Mouse (Mus musculus): ENCODE results near the gene Nt5c3b.

Gene Nt5c3b

DNA sequence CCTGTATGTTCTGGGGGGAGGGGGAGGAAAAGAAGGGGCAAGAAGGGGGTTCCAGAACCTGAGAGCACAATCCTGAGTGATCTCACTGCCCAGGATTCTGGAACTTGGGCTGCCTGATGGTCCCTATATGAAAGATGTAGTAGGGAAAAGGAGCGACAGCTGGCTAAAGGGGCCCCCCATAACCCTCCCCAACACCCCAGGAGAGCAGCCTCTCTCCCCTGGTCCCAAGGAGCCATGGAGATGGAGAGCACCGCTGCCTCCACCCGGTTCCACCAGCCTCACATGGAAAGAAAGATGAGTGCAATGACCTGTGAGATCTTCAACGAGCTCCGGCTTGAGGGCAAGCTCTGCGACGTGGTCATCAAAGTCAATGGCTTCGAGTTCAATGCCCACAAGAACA, at the start of gene Nt5c3b, which contains the start of gene Klhl10:
Gene Nt5c3b, minus strand, starts transcription at position 12 of the 400 bp plus-strand sequence.
Gene Klhl10, plus strand, starts transcription at position 121 of the 400 bp plus-strand sequence.
- DNase-seq (ENCODE audit: low spot score): no peak

DNA sequence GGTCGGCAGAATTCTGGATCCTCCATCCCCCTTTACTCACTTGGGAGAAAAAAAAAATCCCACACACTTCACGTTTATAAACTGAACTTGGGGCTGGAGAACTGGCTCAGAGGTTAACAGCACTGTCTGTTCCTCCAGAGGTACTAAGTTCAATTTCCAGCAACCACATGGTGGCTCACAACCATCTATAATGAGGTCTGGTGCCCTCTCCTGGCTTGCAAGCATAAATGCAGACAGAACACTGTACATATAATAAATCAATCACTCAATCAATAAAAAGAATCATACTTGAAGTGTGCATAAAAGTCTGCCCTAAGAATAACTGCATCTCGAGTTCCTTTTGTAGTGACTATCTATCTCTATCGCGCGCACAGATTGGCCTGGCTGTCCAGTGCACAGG, 49.3 kb upstream of the Nt5c3b start:
- no peak for DNase-seq (ENCODE audit: low spot score)

DNA sequence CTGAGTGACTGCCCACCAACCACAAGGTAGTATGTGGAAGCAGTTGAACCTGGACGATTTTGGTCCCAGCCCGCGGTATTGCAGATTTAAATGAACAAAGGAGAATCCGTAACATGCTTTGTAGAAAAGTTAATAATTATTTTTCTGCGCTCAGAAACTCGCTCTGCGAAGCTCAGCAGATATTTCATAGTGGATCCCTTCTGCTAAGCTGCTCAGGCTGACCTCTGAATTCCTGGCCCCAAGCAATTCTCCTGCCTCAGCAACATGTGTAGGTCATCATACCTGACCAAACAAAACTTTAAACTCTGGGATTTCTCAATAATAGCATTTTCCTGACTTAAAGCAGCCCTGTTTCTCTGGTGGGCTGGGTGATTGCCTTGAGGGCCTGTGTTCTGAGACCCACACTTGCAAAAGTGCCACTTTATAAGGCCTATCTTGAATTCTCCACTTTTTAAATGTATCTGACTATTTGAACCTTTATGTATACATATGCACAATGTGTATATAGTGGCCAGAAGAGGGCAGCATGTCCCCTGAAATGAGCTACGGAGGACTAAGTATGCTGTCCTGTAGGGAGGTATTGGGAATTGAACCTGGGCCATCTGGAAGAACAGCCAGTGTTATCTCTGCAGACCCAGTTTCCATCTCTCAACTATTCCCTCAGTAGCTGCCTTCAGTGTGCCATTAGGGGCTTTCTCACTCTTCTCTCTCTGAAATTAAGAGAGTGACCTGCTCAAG, 44.4 kb upstream of the Nt5c3b start:
- DNase-seq (ENCODE audit: low spot score): no peak

DNA sequence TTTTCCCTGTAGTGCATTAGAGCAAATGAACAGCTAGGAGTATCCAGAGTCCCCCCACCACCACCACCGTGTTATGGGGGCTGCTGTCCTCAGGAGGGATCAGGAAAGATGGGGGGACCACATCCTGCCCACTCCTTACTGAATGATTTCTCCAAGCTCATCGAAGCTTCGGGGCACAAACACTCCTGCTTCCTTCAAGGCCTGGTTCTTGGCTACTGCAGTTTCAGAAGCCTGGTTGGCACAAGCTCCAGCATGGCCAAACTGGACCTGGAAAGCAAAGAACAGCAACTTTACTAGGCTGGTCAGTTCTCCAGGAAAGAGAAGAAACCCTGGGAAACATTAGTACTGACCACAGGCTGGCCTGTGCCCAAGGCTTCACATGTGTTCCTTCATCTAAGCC, 42.9 kb upstream of the Nt5c3b start:
- DNase-seq (ENCODE audit: low spot score): no peak

DNA sequence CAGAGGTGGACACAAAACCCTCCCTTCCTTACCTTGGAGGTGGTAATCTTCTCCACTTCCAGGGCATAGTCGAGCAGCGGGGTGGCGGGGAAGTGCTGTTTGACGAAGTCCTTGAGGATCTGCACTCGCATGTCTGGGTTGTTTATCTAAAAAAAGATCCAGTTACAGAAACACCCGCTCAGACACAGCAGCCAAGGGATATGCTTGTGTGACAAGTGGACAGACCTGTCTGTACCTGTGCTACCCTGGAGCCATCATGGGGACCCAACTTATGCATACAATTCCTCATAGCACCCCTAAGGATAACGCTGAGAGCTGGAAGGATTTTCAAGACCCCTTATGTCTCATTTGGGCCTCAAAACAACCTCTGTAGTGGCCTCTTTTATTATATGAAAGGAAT, 37.5 kb upstream of the Nt5c3b start:
- no peak for DNase-seq (ENCODE audit: low spot score)

DNA sequence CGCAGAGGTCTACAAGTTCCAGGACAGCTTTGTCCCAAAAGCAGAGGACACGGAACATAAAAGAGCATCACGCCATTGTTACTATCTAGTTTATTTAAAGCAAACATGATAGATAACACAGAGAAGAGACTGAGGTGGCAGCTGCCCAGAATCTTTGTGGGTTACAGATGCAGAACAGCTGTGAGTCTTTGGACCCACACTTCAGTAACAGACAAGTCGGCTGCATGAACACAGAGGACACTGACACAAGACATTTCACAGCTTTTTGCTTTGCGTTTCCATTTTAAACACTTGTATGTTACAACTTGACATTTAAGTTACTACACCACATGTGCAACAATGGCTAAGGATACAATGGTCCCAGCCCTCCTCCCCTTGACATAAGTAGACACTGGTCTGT, 34.7 kb upstream of the Nt5c3b start:
- no peak for DNase-seq (ENCODE audit: low spot score)

DNA sequence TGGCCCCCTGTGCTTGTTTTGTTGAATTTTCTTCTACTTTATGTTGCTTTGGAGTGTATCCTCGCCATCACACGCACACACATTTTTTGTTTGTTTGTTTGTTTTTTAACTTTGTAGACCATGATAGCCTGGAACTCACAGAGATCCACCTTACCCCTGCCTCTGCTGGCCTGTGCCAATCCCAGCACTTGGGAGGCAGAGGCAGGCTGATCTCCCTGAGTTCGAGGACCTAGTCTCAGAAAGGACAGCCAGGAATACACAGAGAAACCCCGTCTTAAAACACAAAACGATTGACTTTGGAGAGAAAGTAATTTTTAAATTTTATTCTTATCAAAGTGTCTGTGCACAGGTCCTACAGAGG, 31.3 kb upstream of the Nt5c3b start:
- DNase-seq (ENCODE audit: low spot score): no peak

DNA sequence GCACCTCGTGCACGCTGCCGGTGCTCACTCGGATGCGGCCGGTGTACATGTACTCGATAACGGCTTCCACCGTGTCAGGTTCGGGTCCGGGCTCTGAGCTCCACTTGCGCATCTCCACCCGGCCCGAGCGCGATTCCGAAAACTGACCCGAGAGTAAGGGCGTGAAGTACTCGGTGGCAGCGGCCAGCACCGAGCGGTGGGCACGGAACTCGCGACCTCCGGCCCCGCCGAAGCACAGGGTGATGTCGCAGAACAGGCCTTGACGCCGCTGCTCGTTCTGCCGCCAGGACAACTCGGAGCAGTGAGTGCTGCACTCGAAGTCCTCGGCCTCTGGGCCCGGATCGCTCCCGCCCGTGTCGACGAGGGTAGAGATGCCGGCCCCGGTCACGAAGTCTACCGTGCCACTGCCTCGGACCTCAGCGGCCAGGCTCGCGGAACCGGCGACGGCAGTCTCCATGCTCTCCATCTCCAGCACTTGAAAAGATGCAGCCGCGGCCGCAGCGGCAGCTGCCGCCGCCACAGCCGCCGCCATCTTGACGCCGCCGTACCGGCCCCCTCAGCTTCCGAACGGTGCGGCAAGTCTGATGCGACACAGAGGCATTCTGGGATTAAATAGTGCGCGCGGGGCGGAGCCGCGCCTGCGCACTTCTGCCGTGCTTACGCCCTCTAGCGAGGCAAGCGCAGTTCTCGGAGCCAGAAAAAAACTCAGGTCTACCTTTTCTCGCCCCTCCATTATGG, 30.8 kb upstream of the Nt5c3b start, which contains the start of gene Klhl11:
Gene Klhl11, minus strand, starts transcription at position 545 of the 738 bp plus-strand sequence.
- DNase-seq (ENCODE audit: low spot score): peak; percentile 84

DNA sequence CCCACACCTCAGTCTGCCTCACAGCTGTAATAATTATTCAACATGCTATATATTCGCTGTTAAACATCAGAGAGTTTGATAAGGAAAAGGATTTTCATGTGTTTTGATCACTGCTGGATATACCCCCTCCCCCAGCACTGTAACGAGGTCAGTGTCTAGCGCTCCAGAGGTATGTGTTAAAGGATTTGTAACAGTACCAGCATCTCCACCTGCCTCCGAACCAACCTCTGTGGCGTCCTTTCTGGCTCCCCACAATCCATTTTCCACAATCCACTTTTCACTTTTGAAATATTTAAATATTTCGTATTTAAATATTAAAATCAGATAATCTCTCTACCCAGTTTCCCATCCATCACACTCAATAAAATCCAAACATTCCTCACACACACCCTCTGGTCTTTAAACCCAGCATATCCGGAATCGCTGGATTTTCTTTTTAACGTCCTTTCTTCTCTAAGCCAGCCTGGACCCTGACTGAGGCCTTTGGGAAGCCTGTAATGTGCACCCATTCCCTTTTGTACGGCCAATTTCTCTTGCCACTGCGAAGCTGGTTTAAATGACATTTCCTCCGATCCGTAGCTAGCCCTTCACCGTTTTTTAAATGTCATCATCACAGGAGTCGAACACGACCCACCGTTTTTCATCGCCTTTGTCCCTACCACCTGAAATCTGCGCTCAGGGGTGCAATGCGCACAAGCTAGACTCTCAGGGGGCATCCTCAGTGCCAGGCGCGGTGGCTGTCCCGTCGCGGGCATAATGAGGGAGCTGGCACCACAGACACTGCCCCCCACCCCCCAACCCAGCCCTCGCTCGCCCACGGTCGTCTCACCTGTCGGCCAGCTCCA, 30.0 kb upstream of the Nt5c3b start:
- DNase-seq (ENCODE audit: low spot score): no peak

DNA sequence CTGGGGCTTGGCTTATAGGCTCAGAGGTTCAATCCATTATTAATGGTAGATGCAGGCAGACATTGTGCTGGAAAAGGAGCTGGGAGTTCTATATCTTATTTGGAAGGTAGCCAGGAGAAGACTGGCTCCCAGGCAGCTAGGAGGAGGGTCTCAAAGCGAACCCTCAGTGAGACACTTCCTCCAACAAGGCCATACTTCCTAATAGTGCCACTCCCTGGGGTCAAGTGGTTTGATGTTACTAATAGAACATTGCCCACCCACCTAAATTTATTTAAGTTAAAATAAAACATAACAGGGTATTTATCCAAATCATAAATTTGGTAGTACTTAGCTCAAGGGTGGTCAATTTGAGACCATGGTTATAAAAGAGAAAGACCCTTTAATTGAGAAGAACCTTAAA, 24.2 kb upstream of the Nt5c3b start:
- DNase-seq (ENCODE audit: low spot score): no peak

DNA sequence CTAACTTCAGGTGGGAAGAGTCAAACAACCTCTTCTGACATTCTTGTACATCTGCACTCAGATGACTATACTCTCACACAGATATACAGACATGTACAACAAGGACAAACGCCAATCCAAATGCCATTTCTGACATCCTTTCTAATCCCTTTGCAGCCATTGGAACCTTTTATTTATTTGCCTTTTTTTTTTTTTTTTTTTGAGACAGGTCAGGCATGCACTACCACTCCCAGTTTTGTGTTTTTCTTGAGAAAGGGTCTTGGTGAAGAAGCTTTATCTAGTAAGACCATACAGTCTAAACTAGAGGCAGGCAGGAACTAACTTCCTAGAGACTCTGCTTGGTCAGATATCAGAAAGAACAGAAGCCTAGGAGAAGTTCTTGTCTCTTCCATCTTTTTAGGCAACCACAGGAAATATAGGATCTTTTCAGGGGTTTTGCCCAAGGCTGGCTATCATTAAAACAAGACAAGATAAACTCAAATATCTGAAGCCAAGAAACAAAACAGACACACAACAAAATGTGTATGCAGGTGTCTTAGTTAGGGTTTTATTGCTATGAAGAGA, 23.7 kb upstream of the Nt5c3b start:
- DNase-seq (ENCODE audit: low spot score): no peak

DNA sequence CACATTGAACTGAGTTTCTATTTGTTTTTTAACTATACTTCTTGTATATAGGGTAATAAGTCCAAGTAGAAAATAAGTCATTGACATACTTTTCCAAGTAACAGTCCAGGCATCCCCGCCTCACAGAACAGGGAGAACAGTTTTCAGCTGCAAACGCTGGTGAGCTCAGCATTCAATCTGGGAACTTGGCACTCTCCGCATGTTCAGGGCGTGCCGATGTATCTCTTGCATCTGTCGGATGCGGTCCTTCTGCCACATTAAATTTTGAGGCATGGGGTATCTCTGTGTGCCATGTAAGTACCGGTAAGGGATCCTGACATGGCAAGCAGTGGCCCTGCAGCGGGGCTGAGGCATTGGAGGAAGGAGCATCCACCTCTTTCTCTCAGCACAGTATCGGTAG, 21.1 kb upstream of the Nt5c3b start:
- DNase-seq (ENCODE audit: low spot score): no peak

DNA sequence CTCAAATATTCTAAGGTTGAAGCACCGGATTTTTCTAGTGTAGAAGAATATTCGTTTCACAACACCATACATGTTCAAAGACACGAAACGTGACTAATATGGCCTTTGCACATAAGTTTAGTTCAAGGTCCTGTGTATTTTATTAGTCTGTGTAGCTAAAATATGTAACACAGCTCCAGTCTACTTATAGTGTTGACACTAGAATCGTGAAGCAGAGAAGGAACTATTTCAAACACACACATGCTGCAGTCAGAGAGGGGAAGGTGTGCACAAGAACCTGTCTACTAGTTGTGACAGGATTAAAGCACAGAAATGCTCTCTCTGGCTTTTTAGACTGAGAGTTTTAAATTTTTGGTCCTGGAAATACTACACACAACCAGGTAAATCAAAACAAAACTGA, 16.1 kb upstream of the Nt5c3b start:
- DNase-seq (ENCODE audit: low spot score): no peak

DNA sequence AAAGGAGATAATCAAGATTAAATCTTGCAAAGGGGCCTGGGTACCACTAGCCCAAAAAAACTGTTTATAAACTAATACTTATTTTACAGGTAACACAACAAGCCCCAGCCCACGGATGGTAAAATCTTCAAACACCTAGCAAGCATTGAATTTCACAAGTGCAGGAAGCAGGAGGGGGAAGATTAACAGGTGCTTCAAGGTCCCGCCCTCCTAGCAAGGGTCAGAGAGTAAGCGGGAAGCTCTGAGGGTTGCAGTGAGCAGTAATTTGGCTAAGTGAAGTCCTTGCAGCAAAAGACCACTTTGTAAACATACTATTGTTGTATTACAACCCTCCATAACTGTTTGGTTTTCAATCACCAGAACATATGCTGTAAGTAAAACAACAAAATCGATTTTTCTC, 15.6 kb upstream of the Nt5c3b start:
- DNase-seq (ENCODE audit: low spot score): no peak

DNA sequence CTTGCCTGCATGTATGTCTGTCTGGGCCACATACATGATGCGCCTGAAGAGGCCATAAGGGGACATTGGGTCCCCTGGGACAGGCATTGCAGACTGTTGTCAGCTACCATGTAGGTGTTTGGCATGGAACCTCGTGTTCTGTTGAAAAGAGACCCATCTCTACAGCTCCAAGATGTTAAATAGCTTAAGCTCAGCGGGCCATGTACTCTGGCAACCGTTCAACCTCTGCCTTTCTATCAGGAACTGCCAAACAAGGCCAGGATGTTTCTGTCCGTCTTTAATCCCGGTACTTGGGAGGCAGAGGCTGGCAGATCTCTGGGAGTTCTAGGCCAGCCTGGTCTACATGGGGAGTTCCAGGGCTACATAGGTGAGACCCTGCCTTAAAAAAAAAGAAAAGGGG, 1.0 kb upstream of the Nt5c3b start:
- DNase-seq (ENCODE audit: low spot score): no peak

DNA sequence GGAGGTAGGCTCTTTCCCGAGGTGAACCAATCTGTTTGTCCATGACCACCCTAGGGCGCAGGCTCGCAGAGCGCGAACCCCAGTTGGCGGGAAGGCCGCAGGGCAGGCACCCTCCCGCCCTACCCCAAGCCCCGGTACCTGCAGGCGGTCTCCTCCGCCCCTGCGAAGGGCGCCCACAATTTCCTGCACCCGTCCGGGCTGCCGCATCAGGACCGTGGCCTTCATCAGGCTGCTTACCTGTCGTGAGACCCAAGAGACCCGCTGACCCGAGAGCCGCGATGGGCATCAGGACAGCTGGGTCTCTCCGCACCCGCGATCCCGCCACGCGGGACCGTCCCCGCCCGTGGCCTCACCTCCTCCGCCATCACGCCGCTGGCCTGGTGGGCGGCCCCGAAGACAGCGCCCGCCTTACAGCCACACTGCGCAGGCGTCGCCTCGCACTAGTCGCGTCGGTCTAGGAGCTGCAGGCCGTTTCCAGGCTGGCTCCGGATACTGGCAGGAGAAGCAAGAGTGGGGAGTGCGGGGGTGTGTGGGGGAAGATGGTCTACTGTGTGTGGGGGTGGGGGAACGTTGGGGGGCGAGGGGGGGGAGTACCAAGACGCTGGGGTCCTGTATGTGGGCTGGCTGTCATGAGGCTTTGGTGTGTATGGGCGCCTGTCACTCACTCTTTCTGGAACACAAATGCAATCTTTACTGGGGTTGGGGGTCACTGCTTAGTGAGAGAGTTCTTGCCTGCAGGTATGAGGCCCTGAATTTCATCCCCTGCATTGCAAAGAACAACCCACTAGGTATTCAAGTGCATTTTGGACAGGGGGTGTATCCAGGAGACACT, 701 bp downstream of the Nt5c3b start:
- DNase-seq (ENCODE audit: low spot score): peak; percentile 72

DNA sequence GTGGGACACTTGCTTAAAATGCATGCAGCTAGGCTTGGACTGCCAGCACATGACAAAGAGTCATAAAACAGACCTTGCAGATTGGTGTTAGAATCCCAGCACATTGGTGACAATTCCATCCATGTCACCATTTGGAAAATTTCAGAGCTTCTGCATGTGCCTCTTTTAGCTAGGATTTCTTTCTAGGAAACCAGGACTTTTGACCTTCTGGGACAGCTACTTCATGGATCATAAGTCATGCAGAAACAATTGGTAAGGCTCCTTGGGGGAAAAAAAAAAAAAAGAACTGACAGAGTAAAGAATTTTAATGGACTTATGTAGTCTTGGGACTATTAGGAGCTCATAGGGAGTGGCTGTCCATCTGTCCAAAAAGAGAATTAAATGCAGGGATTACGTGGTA, 3.7 kb downstream of the Nt5c3b start:
- DNase-seq (ENCODE audit: low spot score): no peak

DNA sequence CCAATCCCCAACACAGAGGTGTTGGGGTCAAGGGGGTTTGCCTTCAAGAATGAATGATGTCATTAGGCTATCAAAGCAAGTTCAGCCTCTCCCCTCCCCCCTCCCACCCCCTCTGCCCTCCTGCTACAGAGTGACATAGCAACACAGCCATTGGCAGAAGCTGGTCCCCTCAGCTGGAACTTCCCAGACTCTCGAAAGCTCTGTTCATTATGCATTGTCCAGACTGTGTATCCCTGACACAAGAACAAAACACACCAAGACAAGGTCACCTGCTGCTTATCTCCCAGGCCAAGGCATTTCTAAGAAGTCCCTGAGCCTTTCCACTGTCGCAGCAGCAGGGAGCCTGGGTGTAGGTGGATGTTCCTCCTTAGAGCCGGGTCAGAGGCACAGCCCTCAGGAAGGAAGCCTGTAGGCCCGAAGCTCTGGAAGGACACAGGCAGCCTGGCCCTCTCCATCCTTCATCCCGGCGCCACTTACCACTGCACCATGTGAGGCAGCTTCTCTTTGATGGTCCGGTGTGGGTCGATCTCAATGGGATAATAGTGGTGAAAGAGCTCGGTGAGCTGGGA, 5.8 kb downstream of the Nt5c3b start:
- DNase-seq (ENCODE audit: low spot score): peak; percentile 47

DNA sequence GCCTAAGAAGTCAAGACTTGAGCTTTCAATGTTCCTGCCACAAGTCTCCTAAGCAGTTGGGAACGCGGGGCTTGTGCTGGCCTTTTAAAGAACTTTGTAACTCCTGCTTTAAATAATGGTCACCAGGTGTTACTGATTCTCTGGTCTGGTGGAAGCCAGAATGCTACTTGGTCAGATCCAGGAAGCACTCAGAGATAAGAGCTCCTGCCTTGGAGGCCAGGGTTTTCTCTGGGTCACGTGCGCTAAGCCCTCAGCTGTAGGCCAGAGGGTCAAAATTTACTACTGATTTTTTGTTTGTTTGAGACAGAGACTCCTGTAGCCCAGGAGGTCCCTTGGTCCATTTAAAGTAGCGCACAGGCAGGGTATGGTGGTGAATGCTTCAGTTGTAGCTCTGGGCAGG, 9.6 kb downstream of the Nt5c3b start:
- no peak for DNase-seq (ENCODE audit: low spot score)

DNA sequence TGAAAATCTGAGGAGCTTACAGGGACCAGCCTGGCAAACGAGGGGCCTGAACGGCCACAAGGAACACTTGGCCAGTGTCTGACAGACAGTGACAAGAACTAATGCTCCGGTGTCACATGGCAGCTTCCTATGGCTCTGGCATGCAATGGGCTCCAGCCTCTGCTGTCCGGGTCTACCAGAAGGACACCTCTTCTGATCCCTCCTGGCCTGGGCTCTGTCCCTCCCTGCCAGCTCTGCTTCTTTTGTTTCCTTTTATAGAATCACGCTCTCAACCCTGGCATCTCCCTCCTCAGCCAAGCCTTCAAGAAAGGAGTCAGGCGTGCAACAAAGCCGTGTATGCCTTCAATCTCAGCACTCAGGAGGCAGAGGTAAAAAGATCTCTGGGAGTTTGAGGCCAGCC, 11.6 kb downstream of the Nt5c3b start:
- no peak for DNase-seq (ENCODE audit: low spot score)

DNA sequence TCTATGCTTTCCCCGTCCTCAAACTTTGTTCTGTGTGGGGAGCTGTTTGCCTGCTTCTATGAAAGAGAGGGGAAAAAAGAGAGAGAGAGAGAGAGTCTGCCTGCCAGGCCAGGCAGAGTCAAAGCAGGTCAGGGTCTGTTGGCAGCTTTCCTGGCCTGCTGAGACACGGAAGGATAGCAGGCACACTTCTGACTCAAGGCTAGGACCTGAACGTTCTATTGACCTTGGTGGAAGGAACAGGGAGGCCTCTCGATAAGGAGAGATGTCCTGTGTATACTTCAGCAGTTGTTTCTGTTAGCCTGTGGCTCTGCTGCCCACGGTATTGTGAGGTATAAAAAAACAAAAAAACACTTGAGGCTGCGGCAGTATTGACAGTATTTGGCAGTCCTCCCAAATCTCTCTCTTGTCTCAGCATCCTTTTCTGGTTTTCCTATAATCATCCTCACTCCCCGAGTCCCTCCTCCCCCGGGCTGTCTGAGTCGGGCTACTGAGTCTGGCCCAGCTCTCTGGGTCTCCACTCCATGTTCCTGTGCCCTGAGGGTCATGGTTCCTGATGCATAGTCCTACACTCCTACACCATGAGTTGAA, 12.9 kb downstream of the Nt5c3b start:
- peak; percentile 91 for DNase-seq (ENCODE audit: low spot score)

Measured in ovary, adult 18-20 months (tissue).